Mouse (Mus musculus): ENCODE results near the gene Trim47.

DNA sequence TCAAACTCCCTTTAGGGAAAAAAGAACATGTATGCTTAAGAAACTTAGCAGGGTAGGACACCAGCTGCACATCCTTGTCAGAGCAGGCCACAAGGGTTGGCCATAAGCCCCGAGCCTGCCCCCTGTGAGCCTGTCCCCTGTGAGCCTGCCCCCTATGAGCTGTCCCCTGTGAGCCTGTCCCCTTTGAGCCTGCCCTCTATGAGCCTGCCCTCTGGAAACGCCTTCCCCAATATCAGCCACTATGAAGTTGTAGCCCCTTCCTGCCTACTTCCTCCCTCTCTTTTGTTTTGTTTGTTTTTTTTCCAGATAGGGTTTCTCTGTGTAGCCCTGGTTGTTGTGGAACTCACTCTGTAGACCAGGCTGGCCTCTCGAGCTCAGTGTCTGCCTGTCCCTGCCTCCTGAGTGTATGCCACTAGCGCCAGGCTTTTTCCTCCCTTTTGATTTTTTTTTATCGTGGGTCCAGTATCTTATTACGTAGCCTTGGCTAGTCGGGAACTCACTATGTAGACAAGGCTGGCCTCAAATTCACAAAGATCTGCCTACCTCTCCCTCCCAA, 52.5 kb downstream of the Trim47 start:
- TF ChIP-seq POLR2A (IDR thresholded peaks at IDR 0.05; ENCODE audit: control insufficient read depth, extremely low read depth, insufficient read depth, low read length, poor library complexity): no peak
- no peak for TF ChIP-seq CTCF (IDR thresholded peaks at IDR 0.05; ENCODE audit: borderline replicate concordance, control insufficient read depth, extremely low read depth, insufficient read depth, low read length, poor library complexity)

All from thymus, adult 2 months (tissue).